Mouse (Mus musculus) embryonic facial prominence, embryonic 15.5 days (tissue): ENCODE data around the gene Abcb5. TPM values are rescaled to one million over a fixed set of nuclear protein-coding genes. Genes with fewer than 3 reads are reported as not detected.

ENCODE experiments used
- ATAC-seq: fragments of 200-750 bp; cut with Nextera tagmentation; 2 replicates; pipeline ENCODE4 v1.8.0; 2017; ENCODE audit warnings: low read depth, moderate TSS enrichment; ENCODE audit not compliant: insufficient number of reproducible peaks, low FRiP score, low TSS enrichment
- H3K27ac ChIP-seq: fragments of 300-500 bp; sonication (generic); replicated peaks from 2 replicates; pipeline ENCODE4 v1.5.1; 2015; ENCODE audit warnings: mild to moderate bottlenecking, inconsistent platforms
- H3K27me3 ChIP-seq: fragments of 300-500 bp; sonication (generic); 2 replicates; pipeline ENCODE4 v1.6.1; 2015; ENCODE audit warnings: inconsistent platforms
- H3K36me3 ChIP-seq: fragments of 300-500 bp; sonication (generic); 2 replicates; pipeline ENCODE4 v1.6.1; 2015; ENCODE audit warnings: mild to moderate bottlenecking, inconsistent platforms
- H3K4me1 ChIP-seq: fragments of 300-500 bp; sonication (generic); 2 replicates; pipeline ENCODE4 v1.6.1; 2015; ENCODE audit warnings: inconsistent platforms
- H3K4me2 ChIP-seq: fragments of 300-500 bp; sonication (generic); replicated peaks from 2 replicates; pipeline ENCODE4 v1.6.1; 2015; ENCODE audit warnings: mild to moderate bottlenecking, inconsistent platforms
- H3K4me3 ChIP-seq: fragments of 300-500 bp; sonication (generic); replicated peaks from 2 replicates; pipeline ENCODE4 v1.5.1; 2015; ENCODE audit warnings: mild to moderate bottlenecking, inconsistent platforms
- H3K9ac ChIP-seq: fragments of 300-500 bp; sonication (generic); 2 replicates; pipeline ENCODE4 v1.6.1; 2015; ENCODE audit warnings: inconsistent platforms
- H3K9me3 ChIP-seq: fragments of 300-500 bp; sonication (generic); replicated peaks from 2 replicates; pipeline ENCODE4 v1.6.1; 2016; ENCODE audit warnings: inconsistent platforms
- WGBS: fragments of 180-500 bp; shearing (Covaris S2); methylation state at CpG from one replicate; pipeline ENCODE4 v1.1.7; 2015; 5-methylcytosine and 5-hydroxymethylcytosine counted together
- polyA plus RNA-seq: library from polyadenylated mRNA; unstranded; fragments of >200 nt; fragmentation: Nextera tagmentation; extraction: Ambion mirVana; gene quantifications from 2 replicates; pipeline ENCODE4 v1.2.1, GENCODE M21; 2015

Abcb5 gene
- polyA plus RNA-seq, 1 experiment from 2014 or later: 0.04 TPM

GRCm38 (mm10) chr12:118847381-118847780 is 118.8 kb downstream of the Abcb5 start:
- Histone ChIP-seq H3K27ac (peak overlapping the region; percentile 2; the same call in 1 of the 2 replicates), H3K4me3 (peak overlapping the region; percentile 42), H3K9me3 (no peaks in the 10 kb centered on the region), H3K4me1 (peaks cover 30% of the 10 kb centered on the region), H3K36me3 (no peaks in the 10 kb centered on the region), H3K27me3 (peaks cover 86% of the 10 kb centered on the region), H3K9ac (no peak overlapping the region), H3K4me2 (peak overlapping the region; percentile 56)
- no peak for ATAC-seq
- WGBS: under 1% methylated on average over 17 of the region's 17 CpGs

- WGBS: under 1% methylated on average over 59 of the region's 59 CpGs
- peak; percentile 30; the same call in 1 of the 2 replicates for ATAC-seq
- H3K27me3 ChIP-seq: peaks cover 81% of the 10 kb centered on the region
- H3K9me3 ChIP-seq: no peaks in the 10 kb centered on the region
- peak overlapping the region; percentile 56 for H3K4me2 ChIP-seq
- H3K4me3 ChIP-seq: peak overlapping the region; percentile 42
- no peak overlapping the region for H3K9ac ChIP-seq
- peaks cover 30% of the 10 kb centered on the region for H3K4me1 ChIP-seq
- H3K27ac ChIP-seq: no peak overlapping the region; the same call in 1 of the 2 replicates
- no peaks in the 10 kb centered on the region for H3K36me3 ChIP-seq
Measured at GRCm38 (mm10) chr12:118846649-118847321, 119.4 kb downstream of the Abcb5 start.

- ATAC-seq: no peak
- Histone ChIP-seq H3K9me3 (no peaks in the 10 kb centered on the region), H3K4me3 (peak within 1 kb of the TSS; percentile 42), H3K4me1 (peaks cover 30% of the 10 kb centered on the region), H3K27me3 (peaks cover 85% of the 10 kb centered on the region), H3K36me3 (no peaks in the 10 kb centered on the region), H3K9ac (no peak within 1 kb of the TSS), H3K4me2 (peak within 1 kb of the TSS; percentile 56), H3K27ac (no peak within 1 kb of the TSS; the same call in 1 of the 2 replicates)
- under 1% methylated on average over 6 of the region's 6 CpGs for WGBS
Measured at GRCm38 (mm10) chr12:118846221-118846620, 120.0 kb downstream of the Abcb5 start, which contains the start of gene Sp8. TSS of gene Sp8 (plus strand) at chr12:118846329.

- Histone ChIP-seq H3K4me1 (peaks cover 30% of the 10 kb centered on the region), H3K4me2 (no peak overlapping the region), H3K27ac (no peak overlapping the region), H3K4me3 (no peak overlapping the region), H3K36me3 (no peaks in the 10 kb centered on the region), H3K9me3 (no peaks in the 10 kb centered on the region), H3K27me3 (peaks cover 90% of the 10 kb centered on the region), H3K9ac (no peak overlapping the region)
- 15% methylated on average over 3 of the region's 3 CpGs for WGBS
- no peak for ATAC-seq
Measured at GRCm38 (mm10) chr12:118845351-118845750, 120.9 kb downstream of the Abcb5 start.

GRCm38 (mm10) chr12:118844841-118845240 is 121.4 kb downstream of the Abcb5 start:
- Histone ChIP-seq H3K27me3 (peaks cover 90% of the 10 kb centered on the region), H3K4me2 (no peak overlapping the region), H3K36me3 (no peaks in the 10 kb centered on the region), H3K9me3 (no peaks in the 10 kb centered on the region), H3K9ac (no peak overlapping the region), H3K4me1 (peaks cover 30% of the 10 kb centered on the region), H3K4me3 (no peak overlapping the region), H3K27ac (no peak overlapping the region)
- no peak for ATAC-seq
- WGBS: 6% methylated on average over 3 of the region's 3 CpGs

- Histone ChIP-seq H3K4me2 (no peak overlapping the region), H3K9ac (no peak overlapping the region), H3K27ac (no peak overlapping the region), H3K36me3 (no peaks in the 10 kb centered on the region), H3K27me3 (peaks cover 88% of the 10 kb centered on the region), H3K4me1 (peaks cover 25% of the 10 kb centered on the region), H3K4me3 (no peak overlapping the region), H3K9me3 (no peaks in the 10 kb centered on the region)
- ATAC-seq: no peak
Measured at GRCm38 (mm10) chr12:118844111-118844510, 122.1 kb downstream of the Abcb5 start.

GRCm38 (mm10) chr12:118842671-118843411 is 123.4 kb downstream of the Abcb5 start:
- Histone ChIP-seq H3K27me3 (peaks cover 87% of the 10 kb centered on the region), H3K4me3 (peak overlapping the region; percentile 11; the same call in 1 of the 2 replicates), H3K9ac (no peak overlapping the region), H3K4me1 (peaks cover 13% of the 10 kb centered on the region), H3K36me3 (no peaks in the 10 kb centered on the region), H3K9me3 (no peaks in the 10 kb centered on the region), H3K27ac (no peak overlapping the region), H3K4me2 (peak overlapping the region; percentile 26)
- WGBS: under 1% methylated on average over 33 of the region's 33 CpGs
- ATAC-seq: peak; percentile 45; the same call in 1 of the 2 replicates

GRCm38 (mm10) chr12:118841971-118842550 is 124.2 kb downstream of the Abcb5 start:
- WGBS: 13% methylated on average over 6 of the region's 6 CpGs
- no peaks in the 10 kb centered on the region for H3K9me3 ChIP-seq

GRCm38 (mm10) chr12:118841381-118841922 is 124.8 kb downstream of the Abcb5 start:
- H3K36me3 ChIP-seq: no peaks in the 10 kb centered on the region
- H3K4me2 ChIP-seq: no peak overlapping the region
- peaks cover 15% of the 10 kb centered on the region for H3K4me1 ChIP-seq
- no peak overlapping the region for H3K27ac ChIP-seq
- no peak overlapping the region for H3K4me3 ChIP-seq
- 6% methylated on average over 5 of the region's 5 CpGs for WGBS
- peaks cover 87% of the 10 kb centered on the region for H3K27me3 ChIP-seq
- ATAC-seq: no peak
- no peak overlapping the region for H3K9ac ChIP-seq
- H3K9me3 ChIP-seq: no peaks in the 10 kb centered on the region

More at GRCm38 (mm10) chr12:118841971-118842550, 124.2 kb downstream of the Abcb5 start:
- no peak overlapping the region for H3K27ac ChIP-seq
- no peaks in the 10 kb centered on the region for H3K36me3 ChIP-seq
- H3K4me1 ChIP-seq: peaks cover 12% of the 10 kb centered on the region
- no peak overlapping the region for H3K4me3 ChIP-seq
- H3K27me3 ChIP-seq: peaks cover 87% of the 10 kb centered on the region
- H3K9ac ChIP-seq: no peak overlapping the region
- ATAC-seq: no peak
- H3K4me2 ChIP-seq: no peak overlapping the region

GRCm38 (mm10) chr12:118840861-118841260 is 125.4 kb downstream of the Abcb5 start:
- peaks cover 17% of the 10 kb centered on the region for H3K4me1 ChIP-seq
- no peaks in the 10 kb centered on the region for H3K9me3 ChIP-seq
- no peak overlapping the region for H3K4me2 ChIP-seq
- WGBS: 4% methylated on average over 11 of the region's 12 CpGs
- no peak overlapping the region for H3K9ac ChIP-seq
- no peak overlapping the region for H3K4me3 ChIP-seq
- peaks cover 87% of the 10 kb centered on the region for H3K27me3 ChIP-seq
- H3K27ac ChIP-seq: no peak overlapping the region
- ATAC-seq: no peak
- H3K36me3 ChIP-seq: no peaks in the 10 kb centered on the region

GRCm38 (mm10) chr12:118840301-118840700 is 125.9 kb downstream of the Abcb5 start:
- H3K27ac ChIP-seq: no peak overlapping the region
- H3K4me2 ChIP-seq: no peak overlapping the region
- whole genome bisulfite sequencing: 3% methylated on average over 15 of the region's 15 CpGs
- no peaks in the 10 kb centered on the region for H3K36me3 ChIP-seq
- no peaks in the 10 kb centered on the region for H3K9me3 ChIP-seq
- ATAC-seq: peak; percentile 47; the same call in 1 of the 2 replicates
- no peak overlapping the region for H3K9ac ChIP-seq
- peaks cover 17% of the 10 kb centered on the region for H3K4me1 ChIP-seq
- H3K27me3 ChIP-seq: peaks cover 85% of the 10 kb centered on the region
- no peak overlapping the region for H3K4me3 ChIP-seq
